Mouse (Mus musculus) megakaryocyte, embryonic 14.5 days (primary cell): ENCODE measurements around the gene Pcgf2.

Experiments used
- FLI1 ChIP-seq: IDR thresholded peaks from 2 replicates; pipeline ENCODE4 v1.6.1; 2012; ENCODE audit warnings: low read length, inconsistent platforms, mixed read lengths
- GATA1 ChIP-seq: IDR thresholded peaks from 3 replicates; pipeline ENCODE4 v1.6.1; 2012; ENCODE audit warnings: mixed read lengths, low read length, inconsistent platforms, borderline replicate concordance

DNA sequence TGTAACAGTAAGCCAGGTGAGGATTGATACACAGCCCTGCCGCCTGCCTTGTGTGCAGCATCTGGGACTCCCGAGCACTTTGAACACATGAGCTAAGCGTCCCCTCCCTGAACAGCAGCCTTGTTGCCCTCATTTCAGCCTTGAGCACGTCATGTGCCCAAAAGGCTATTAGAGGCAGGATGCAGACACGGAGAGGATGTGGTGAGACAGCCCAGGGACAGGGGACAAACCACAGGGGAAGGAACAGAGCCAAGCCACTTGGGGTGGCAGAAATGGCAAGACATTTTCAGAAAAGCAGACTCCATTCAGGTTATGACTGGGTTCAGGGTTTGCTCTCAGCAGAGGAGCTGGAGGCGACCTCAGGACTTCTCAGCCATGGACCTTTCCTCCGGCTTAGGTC lies 28.0 kb upstream of the Pcgf2 start:
- TF ChIP-seq GATA1, result no peak
- peak; percentile 57; the same call in 1 of the 2 replicates for TF ChIP-seq FLI1
